Mouse (Mus musculus) layer of hippocampus, adult 8-10 months (tissue): ENCODE data around the gene Trmt44. TPM values are rescaled to one million over a fixed set of nuclear protein-coding genes. Genes with fewer than 3 reads are reported as not detected.

Experiments
- DNase-seq, 2 experiments: peaks; one replicate each; pipeline ENCODE4 v3.0.0; 2022; ENCODE audit warnings: low spot score in 2 of 2
- total RNA-seq, 4 experiments: library from RNA; stranded (reverse); gene quantifications; 2 replicates each; pipeline ENCODE4 v1.2.4; 2022

Trmt44 gene
- total RNA-seq, 4 experiments from 2014 or later, result 7.6 to 12.4 (median 8.7) TPM

GRCm38 (mm10) chr5:35541059-35541790, 33.6 kb downstream of the Trmt44 start:
- no peak for DNase-seq

GRCm38 (mm10) chr5:35540555-35540954, 34.3 kb downstream of the Trmt44 start:
- DNase-seq, result no peak

- no peak for DNase-seq
Observed at GRCm38 (mm10) chr5:35539576-35539975, 35.3 kb downstream of the Trmt44 start.

- DNase-seq, result no peak
Observed at GRCm38 (mm10) chr5:35538022-35538421, 36.8 kb downstream of the Trmt44 start.

- DNase-seq, result no peak
Observed at GRCm38 (mm10) chr5:35537474-35537873, 37.4 kb downstream of the Trmt44 start.

GRCm38 (mm10) chr5:35536271-35536670, 38.6 kb downstream of the Trmt44 start:
- no peak for DNase-seq

- no peak for DNase-seq
Observed at GRCm38 (mm10) chr5:35531586-35531985, 43.3 kb downstream of the Trmt44 start.

- peak in 1 of 2 experiments; percentile 42 for DNase-seq
Observed at GRCm38 (mm10) chr5:35530442-35530841, 44.4 kb downstream of the Trmt44 start.

GRCm38 (mm10) chr5:35525469-35526123, 49.3 kb downstream of the Trmt44 start, which contains the start of gene Cpz:
TSS of gene Cpz (minus strand) at chr5:35525698.
- DNase-seq, result no peak

- no peak for DNase-seq
Observed at GRCm38 (mm10) chr5:35524381-35524780, 50.5 kb downstream of the Trmt44 start.

- peak in 1 of 2 experiments; percentile 59 for DNase-seq
Observed at GRCm38 (mm10) chr5:35523735-35524134, 51.1 kb downstream of the Trmt44 start.

GRCm38 (mm10) chr5:35516781-35517180, 58.1 kb downstream of the Trmt44 start:
- DNase-seq, result no peak

GRCm38 (mm10) chr5:35510589-35510988, 64.3 kb downstream of the Trmt44 start:
- DNase-seq, result peak; percentile 11 to 50

Other genes with a start within 250 kb of the Trmt44 start
- gene Hmx1, start 186.0 kb downstream of the Trmt44 start, total RNA-seq, result not detected
- under 1 TPM in 1 of 4 experiments, not detected in 3; 0.47 TPM for gene Cpz, start 49.4 kb downstream of the Trmt44 start, total RNA-seq
- gene Acox3, start 8.0 kb upstream of the Trmt44 start, total RNA-seq, result 10 to 100 TPM; 29.6 to 50.2 (median 41.7) TPM
- gene Htra3, start 104.7 kb upstream of the Trmt44 start, total RNA-seq, result 10 to 100 TPM in 1 of 4 experiments, 1 to 10 TPM in 3; 4.8 to 11.1 (median 8.9) TPM
- gene Sh3tc1, start 164.9 kb upstream of the Trmt44 start, total RNA-seq, result 1 to 10 TPM; 1.9 to 3.8 (median 3.1) TPM
- 100 to 1,000 TPM; 114 to 158 (median 135) TPM for gene Ablim2, start 182.8 kb upstream of the Trmt44 start, total RNA-seq